Mouse (Mus musculus): ENCODE measurements around the gene Vmo1.
"Not testable (repeated sequence)": the region's sequence is repeated elsewhere in the genome, so short reads cannot be mapped to it uniquely, and the experiment has no call there.

The Vmo1 gene

GRCm38 (mm10) chr11:70520178-70520769 is 5.9 kb upstream of the Vmo1 start:
- DNase-seq (ENCODE audit: low read depth, low spot score): no peak

GRCm38 (mm10) chr11:70518923-70519322 is 4.5 kb upstream of the Vmo1 start, which contains the start of gene Gltpd2:
Gene Gltpd2, plus strand, starts transcription at chr11:70519196.
- no peak for DNase-seq (ENCODE audit: low read depth, low spot score)

- DNase-seq (ENCODE audit: low read depth, low spot score): no peak
Measured at GRCm38 (mm10) chr11:70518436-70518835, 4.0 kb upstream of the Vmo1 start.

GRCm38 (mm10) chr11:70516352-70516751 is 1.9 kb upstream of the Vmo1 start:
- DNase-seq (ENCODE audit: low read depth, low spot score): peak; percentile 76

- DNase-seq (ENCODE audit: low read depth, low spot score): no peak
Measured at GRCm38 (mm10) chr11:70513520-70513919, 896 bp downstream of the Vmo1 start.

- DNase-seq (ENCODE audit: low read depth, low spot score): no peak
Measured at GRCm38 (mm10) chr11:70512709-70513342, 1.6 kb downstream of the Vmo1 start.

GRCm38 (mm10) chr11:70511825-70512224 is 2.6 kb downstream of the Vmo1 start:
- DNase-seq (ENCODE audit: low read depth, low spot score): no peak

- DNase-seq (ENCODE audit: low read depth, low spot score): no peak
Measured at GRCm38 (mm10) chr11:70511242-70511641, 3.2 kb downstream of the Vmo1 start.

GRCm38 (mm10) chr11:70509753-70510564 is 4.5 kb downstream of the Vmo1 start:
- DNase-seq (ENCODE audit: low read depth, low spot score): peak; percentile 46

- no peak for DNase-seq (ENCODE audit: low read depth, low spot score)
Measured at GRCm38 (mm10) chr11:70506962-70507515, 7.4 kb downstream of the Vmo1 start.

GRCm38 (mm10) chr11:70506385-70506784 is 8.0 kb downstream of the Vmo1 start:
- peak; percentile 61 for DNase-seq (ENCODE audit: low read depth, low spot score)

GRCm38 (mm10) chr11:70504970-70505369 is 9.4 kb downstream of the Vmo1 start, which contains the start of gene Tm4sf5:
Gene Tm4sf5, plus strand, starts transcription at chr11:70505244.
- no peak for DNase-seq (ENCODE audit: low read depth, low spot score)

- DNase-seq (ENCODE audit: low read depth, low spot score): no peak
Measured at GRCm38 (mm10) chr11:70502018-70502417, 12.4 kb downstream of the Vmo1 start.

GRCm38 (mm10) chr11:70500476-70500812 is 14.0 kb downstream of the Vmo1 start:
- DNase-seq (ENCODE audit: low read depth, low spot score): no peak

- no peak for DNase-seq (ENCODE audit: low read depth, low spot score)
Measured at GRCm38 (mm10) chr11:70499566-70500475, 14.6 kb downstream of the Vmo1 start.

- DNase-seq (ENCODE audit: low read depth, low spot score): no peak
Measured at GRCm38 (mm10) chr11:70489684-70490083, 24.7 kb downstream of the Vmo1 start.

GRCm38 (mm10) chr11:70489138-70489537 is 25.3 kb downstream of the Vmo1 start:
- no peak for DNase-seq (ENCODE audit: low read depth, low spot score)

GRCm38 (mm10) chr11:70487816-70488215 is 26.6 kb downstream of the Vmo1 start:
- no peak for DNase-seq (ENCODE audit: low read depth, low spot score)

GRCm38 (mm10) chr11:70485498-70485897 is 28.9 kb downstream of the Vmo1 start:
- no peak for DNase-seq (ENCODE audit: low read depth, low spot score)

GRCm38 (mm10) chr11:70474872-70475534 is 39.4 kb downstream of the Vmo1 start:
- DNase-seq (ENCODE audit: low read depth, low spot score): no peak

- DNase-seq (ENCODE audit: low read depth, low spot score): not testable (repeated sequence)
Measured at GRCm38 (mm10) chr11:70473291-70473690, 41.1 kb downstream of the Vmo1 start.
